Mouse (Mus musculus): Measurements from ENCODE around the gene Birc7. TPM values are rescaled to one million over a fixed set of nuclear protein-coding genes. Genes with fewer than 3 reads are reported as not detected.

Gene Birc7
- polyA plus RNA-seq, 1 experiment from 2014 or later, result not detected

Small RNA genes within 50 kb of the gene (microRNA-seq; reads per million reads assigned to microRNA genes)
- gene Mir124a-3, result not detected

Other genes with a start within 250 kb of the Birc7 start
- 14.0 and 19.0 TPM in 2 replicates for gene Dido1, start 219.0 kb upstream of the Birc7 start, polyA plus RNA-seq (2015; fragmentation: Nextera tagmentation; extraction: Ambion mirVana)
- 45.3 and 47.4 TPM in 2 replicates for gene Gid8, start 218.9 kb upstream of the Birc7 start, polyA plus RNA-seq (2015; fragmentation: Nextera tagmentation; extraction: Ambion mirVana)
- gene Slc17a9, start 203.8 kb upstream of the Birc7 start, polyA plus RNA-seq (2015; fragmentation: Nextera tagmentation; extraction: Ambion mirVana), result 0.48 and 1.7 TPM in 2 replicates
- gene Bhlhe23, start 152.1 kb upstream of the Birc7 start, polyA plus RNA-seq (2015; fragmentation: Nextera tagmentation; extraction: Ambion mirVana), result not detected in 2 replicates
- gene Ythdf1, start 8.1 kb upstream of the Birc7 start, polyA plus RNA-seq (2015; fragmentation: Nextera tagmentation; extraction: Ambion mirVana), result 32.9 and 42.2 TPM in 2 replicates
- gene Nkain4, start 25.7 kb downstream of the Birc7 start, polyA plus RNA-seq (2015; fragmentation: Nextera tagmentation; extraction: Ambion mirVana), result 38.2 and 49.5 TPM in 2 replicates
- 71.8 and 92.4 TPM in 2 replicates for gene Arfgap1, start 38.2 kb downstream of the Birc7 start, polyA plus RNA-seq (2015; fragmentation: Nextera tagmentation; extraction: Ambion mirVana)
- gene Col20a1, start 57.5 kb downstream of the Birc7 start, polyA plus RNA-seq (2015; fragmentation: Nextera tagmentation; extraction: Ambion mirVana), result 0.04 and 0.43 TPM in 2 replicates
- gene Chrna4, start 114.5 kb downstream of the Birc7 start, polyA plus RNA-seq (2015; fragmentation: Nextera tagmentation; extraction: Ambion mirVana), result 0.28 and 0.75 TPM in 2 replicates
- 0.03 and 0.65 TPM in 2 replicates for gene Kcnq2, start 206.3 kb downstream of the Birc7 start, polyA plus RNA-seq (2015; fragmentation: Nextera tagmentation; extraction: Ambion mirVana)
- gene Eef1a2, start 228.0 kb downstream of the Birc7 start, polyA plus RNA-seq (2015; fragmentation: Nextera tagmentation; extraction: Ambion mirVana), result 12.1 and 13.2 TPM in 2 replicates